Mouse (Mus musculus) ES-Bruce4 (cell line): ENCODE results near the gene Rybp. TPM values are rescaled to one million over a fixed set of nuclear protein-coding genes. Genes with fewer than 3 reads are reported as not detected.

ENCODE experiments used
- H3K27ac ChIP-seq: 2 replicates; pipeline ENCODE4 v1.5.1; 2012; ENCODE audit warnings: low read length, inconsistent platforms; ENCODE audit not compliant: insufficient read depth
- H3K27me3 ChIP-seq: 2 replicates; pipeline ENCODE4 v1.6.1; 2012; ENCODE audit warnings: mild to moderate bottlenecking, low read length, inconsistent platforms; ENCODE audit not compliant: control insufficient read depth, poor library complexity, insufficient read depth, severe bottlenecking
- H3K36me3 ChIP-seq: 2 replicates; pipeline ENCODE4 v1.6.1; 2012; ENCODE audit warnings: inconsistent platforms, mild to moderate bottlenecking, low read length, moderate library complexity; ENCODE audit not compliant: control insufficient read depth, poor library complexity, insufficient read depth, severe bottlenecking
- H3K4me1 ChIP-seq: one replicate; pipeline ENCODE4 v1.8.1; 2011; ENCODE audit warnings: low read length; ENCODE audit not compliant: control insufficient read depth, insufficient read depth
- H3K4me3 ChIP-seq: 2 replicates; pipeline ENCODE4 v1.5.1; 2011; ENCODE audit warnings: low read depth, mild to moderate bottlenecking, low read length
- H3K9ac ChIP-seq: 2 replicates; pipeline ENCODE4 v1.6.1; 2012; ENCODE audit warnings: low read depth, mild to moderate bottlenecking, inconsistent platforms; ENCODE audit not compliant: poor library complexity, severe bottlenecking
- H3K9me3 ChIP-seq: replicated peaks from 2 replicates; pipeline ENCODE4 v1.6.1; 2012; ENCODE audit warnings: mild to moderate bottlenecking, low read length, inconsistent platforms; ENCODE audit not compliant: control insufficient read depth, poor library complexity, insufficient read depth, severe bottlenecking
- CTCF ChIP-seq: IDR thresholded peaks from one replicate; pipeline ENCODE4 v1.8.1; 2011; ENCODE audit warnings: low read depth, low read length
- EP300 ChIP-seq: IDR thresholded peaks from 2 replicates; pipeline ENCODE4 v1.6.1; 2011; ENCODE audit warnings: low read depth, low read length; ENCODE audit not compliant: insufficient read depth
- POLR2A ChIP-seq: IDR thresholded peaks from one replicate; pipeline ENCODE4 v1.8.1; 2011; ENCODE audit warnings: low read length; ENCODE audit not compliant: insufficient read depth
- polyA plus RNA-seq: library from polyadenylated mRNA; stranded (reverse); fragments of >200 nt; gene quantifications from 2 replicates; pipeline ENCODE4 v1.2.4, GENCODE M21; 2011; ENCODE audit warnings: low read depth; ENCODE audit not compliant: missing spikeins, insufficient read depth, insufficient read length

Rybp gene
- polyA plus RNA-seq, 1 experiment: 124 TPM

GRCm38 (mm10) chr6:100216945-100217344 is 70.3 kb downstream of the Rybp start:
- Histone ChIP-seq H3K9ac (no peak overlapping the region), H3K4me3 (no peak overlapping the region), H3K27ac (no peak overlapping the region), H3K36me3 (no peaks in the 10 kb centered on the region), H3K4me1 (peaks cover 8% of the 10 kb centered on the region), H3K9me3 (no peaks in the 10 kb centered on the region), H3K27me3 (no peaks in the 10 kb centered on the region)
- no peak for TF ChIP-seq POLR2A

- no peaks in the 10 kb centered on the region for H3K9me3 ChIP-seq
- H3K36me3 ChIP-seq: no peaks in the 10 kb centered on the region
- no peak overlapping the region for H3K9ac ChIP-seq
- H3K4me3 ChIP-seq: no peak overlapping the region
- peaks cover 8% of the 10 kb centered on the region for H3K4me1 ChIP-seq
- no peak overlapping the region for H3K27ac ChIP-seq
- no peaks in the 10 kb centered on the region for H3K27me3 ChIP-seq
- TF ChIP-seq POLR2A (no peak), CTCF (no peak), EP300 (no peak)
Measured at GRCm38 (mm10) chr6:100215809-100216208, 71.5 kb downstream of the Rybp start.

- Histone ChIP-seq H3K9me3 (no peaks in the 10 kb centered on the region), H3K9ac (no peak overlapping the region), H3K27me3 (no peaks in the 10 kb centered on the region), H3K4me1 (peaks cover 8% of the 10 kb centered on the region), H3K27ac (no peak overlapping the region), H3K4me3 (peak overlapping the region; percentile 16; the same call in 1 of the 2 replicates), H3K36me3 (no peaks in the 10 kb centered on the region)
- TF ChIP-seq EP300 (no peak), POLR2A (no peak)
Measured at GRCm38 (mm10) chr6:100214132-100214913, 73.0 kb downstream of the Rybp start.

- Histone ChIP-seq H3K27me3 (no peaks in the 10 kb centered on the region), H3K36me3 (no peaks in the 10 kb centered on the region), H3K9me3 (no peaks in the 10 kb centered on the region), H3K27ac (no peak overlapping the region), H3K4me3 (peak overlapping the region; percentile 16; the same call in 1 of the 2 replicates), H3K9ac (no peak overlapping the region), H3K4me1 (peaks cover 8% of the 10 kb centered on the region)
- no peak for TF ChIP-seq POLR2A
- TF ChIP-seq EP300: no peak
- TF ChIP-seq CTCF: no peak
Measured at GRCm38 (mm10) chr6:100213596-100213995, 73.7 kb downstream of the Rybp start.

- H3K9me3 ChIP-seq: no peaks in the 10 kb centered on the region
- TF ChIP-seq EP300: peak; percentile 69
- TF ChIP-seq CTCF: no peak
- TF ChIP-seq POLR2A: no peak
- H3K4me3 ChIP-seq: no peak overlapping the region
- H3K27me3 ChIP-seq: no peaks in the 10 kb centered on the region
- no peak overlapping the region for H3K27ac ChIP-seq
- no peaks in the 10 kb centered on the region for H3K36me3 ChIP-seq
- peaks cover 8% of the 10 kb centered on the region for H3K4me1 ChIP-seq
- H3K9ac ChIP-seq: no peak overlapping the region
Measured at GRCm38 (mm10) chr6:100212820-100213219, 74.5 kb downstream of the Rybp start.

- Histone ChIP-seq H3K36me3 (no peaks in the 10 kb centered on the region), H3K27me3 (no peaks in the 10 kb centered on the region), H3K27ac (no peak overlapping the region), H3K9me3 (no peaks in the 10 kb centered on the region), H3K4me3 (no peak overlapping the region), H3K9ac (no peak overlapping the region), H3K4me1 (peaks cover 8% of the 10 kb centered on the region)
- no peak for TF ChIP-seq EP300
- TF ChIP-seq CTCF: no peak
- no peak for TF ChIP-seq POLR2A
Measured at GRCm38 (mm10) chr6:100211646-100212045, 75.6 kb downstream of the Rybp start.
